Mouse (Mus musculus) thymus, adult 2 months (tissue): ENCODE data around the gene Olfr446.

Experiments
- CTCF ChIP-seq: fragments of 200-500 bp; IDR thresholded peaks from 2 replicates; pipeline ENCODE4 v1.5.1; 2012; ENCODE audit warnings: mild to moderate bottlenecking, control low read depth, low read length, moderate library complexity, borderline replicate concordance; ENCODE audit not compliant: control insufficient read depth, poor library complexity, insufficient read depth; ENCODE audit errors: extremely low read depth
- POLR2A ChIP-seq: fragments of 200-500 bp; IDR thresholded peaks from 2 replicates; pipeline ENCODE4 v1.6.1; 2012; ENCODE audit warnings: mild to moderate bottlenecking, low read length, control low read depth, moderate library complexity; ENCODE audit not compliant: control insufficient read depth, poor library complexity, insufficient read depth; ENCODE audit errors: extremely low read depth

- TF ChIP-seq CTCF: no peak
- no peak for TF ChIP-seq POLR2A
These were observed at the start of gene Olfr446 for GRCm38 (mm10) chr6:42921077-42921476.
